Mouse (Mus musculus): ENCODE data around the gene Nit1.
A peak's percentile ranks its signal among the peaks of the same experiment; 100 is the strongest.
"Not testable (repeated sequence)": the region's sequence is repeated elsewhere in the genome, so short reads cannot be mapped to it uniquely, and the experiment has no call there.

Gene Nit1

DNA sequence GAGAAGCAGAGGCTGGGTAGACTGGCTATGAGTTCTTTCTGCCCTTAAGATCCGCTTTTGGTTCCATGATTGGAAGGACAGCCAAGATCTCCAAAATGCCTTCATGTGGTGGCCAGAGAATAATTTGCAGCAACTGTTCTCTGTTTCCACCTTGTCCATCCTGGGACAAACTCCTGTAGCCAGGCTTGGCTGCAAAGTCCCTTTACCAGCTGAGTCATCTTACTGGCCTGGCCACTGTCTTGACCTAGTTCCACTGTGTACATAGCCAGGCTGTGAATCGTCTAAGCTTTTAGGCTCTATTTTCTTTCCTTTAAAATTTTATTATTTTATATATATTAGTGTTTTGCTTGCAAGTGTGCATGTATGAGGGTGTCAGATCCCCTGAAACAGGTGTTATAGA is 3.8 kb upstream of the Nit1 start:
- no peak for DNase-seq (ENCODE audit: low read depth)

DNA sequence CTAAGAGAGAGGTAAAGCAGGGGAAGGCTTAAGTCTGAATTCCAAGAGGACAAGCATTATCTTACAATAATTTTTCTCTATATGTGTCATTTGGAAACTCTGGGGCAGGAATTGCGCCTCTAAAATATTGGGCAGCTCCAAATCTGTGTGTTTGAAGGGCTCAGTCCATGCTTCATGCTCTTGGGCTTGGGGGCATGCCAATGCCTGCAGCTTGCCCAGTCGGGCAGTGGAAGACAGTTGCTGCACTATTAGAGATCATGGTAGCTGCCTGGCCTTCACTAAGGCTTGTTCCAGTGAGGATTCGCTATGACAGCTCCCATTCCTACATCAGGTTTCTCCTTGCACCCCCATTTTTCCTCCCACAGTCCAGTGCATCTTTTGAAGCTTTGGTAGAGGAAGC is 3.2 kb upstream of the Nit1 start:
- DNase-seq (ENCODE audit: low read depth), result no peak

DNA sequence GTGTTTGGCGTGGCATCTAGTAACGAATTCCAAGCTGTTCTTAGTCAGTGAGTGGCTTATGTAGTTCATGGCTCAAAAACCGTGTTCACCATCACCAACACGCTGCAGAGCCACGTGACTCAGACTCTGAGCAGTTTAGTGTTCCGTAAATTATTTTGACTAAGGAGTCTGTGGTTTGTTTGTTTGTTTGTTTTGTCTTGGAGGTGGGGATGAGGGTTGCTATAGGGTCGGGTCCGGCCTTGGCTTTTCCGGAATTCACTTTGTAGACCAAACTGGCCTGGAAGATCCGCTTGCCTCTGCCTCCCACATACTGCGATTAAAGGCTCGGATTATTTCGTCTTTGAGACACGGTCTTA is 627 bp upstream of the Nit1 start:
- DNase-seq (ENCODE audit: low read depth), result peak; percentile 58

DNA sequence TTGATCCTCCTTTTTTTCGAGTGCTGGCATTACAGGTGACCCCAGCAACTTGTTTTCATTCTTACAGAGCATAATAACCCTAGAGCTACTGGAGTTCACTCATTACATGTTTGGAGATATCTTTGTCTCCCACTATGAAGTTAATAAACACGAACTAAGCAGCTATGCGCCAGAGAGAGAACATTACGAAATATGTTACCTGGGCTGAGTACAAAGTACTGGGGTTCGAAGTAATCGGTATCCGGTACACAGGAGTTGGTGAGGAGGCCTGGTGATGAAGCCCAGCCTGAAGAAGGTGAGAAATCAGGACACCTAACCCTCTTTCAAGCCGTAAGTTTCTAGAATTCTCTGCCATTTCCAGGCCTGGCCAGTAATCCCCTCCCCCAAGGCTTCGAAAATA is 731 bp downstream of the Nit1 start:
- DNase-seq (ENCODE audit: low read depth), result no peak

DNA sequence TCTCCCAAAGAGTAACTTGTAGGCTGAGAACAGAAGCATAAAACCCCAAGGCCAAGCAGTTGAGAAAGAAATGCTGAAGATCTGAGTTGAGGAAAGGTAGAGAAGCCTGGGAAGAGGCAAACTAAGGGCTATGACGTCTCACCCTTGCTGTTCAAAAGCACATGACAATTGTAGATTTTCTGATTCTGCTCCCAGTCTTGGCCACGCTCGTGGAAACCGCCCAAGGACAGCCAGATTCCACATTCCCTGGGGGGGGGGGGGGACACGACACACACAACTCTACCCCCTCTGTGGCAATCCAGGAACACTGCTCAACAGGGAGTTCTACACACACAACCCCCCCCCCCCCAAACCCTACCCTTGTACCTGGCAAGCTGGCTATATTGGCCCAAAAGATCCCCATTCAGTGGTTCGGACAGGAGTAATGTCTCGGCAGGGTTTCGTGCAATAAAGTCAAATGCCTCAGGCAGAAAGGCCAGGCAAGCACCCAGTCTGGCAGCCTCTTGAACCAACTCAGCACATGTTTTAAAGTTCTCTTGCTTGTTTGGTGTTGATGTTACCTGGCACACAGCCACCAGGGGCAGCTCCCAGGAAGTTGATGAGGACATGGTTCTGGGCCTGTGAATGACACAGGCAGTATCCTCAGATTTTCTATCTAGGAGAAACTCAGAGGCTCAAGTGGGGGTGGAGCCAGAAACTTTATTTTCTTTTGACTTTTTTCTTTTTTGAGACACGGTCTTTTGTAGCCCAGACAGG is 1.3 kb downstream of the Nit1 start:
- peak; percentile 46 for DNase-seq (ENCODE audit: low read depth)

DNA sequence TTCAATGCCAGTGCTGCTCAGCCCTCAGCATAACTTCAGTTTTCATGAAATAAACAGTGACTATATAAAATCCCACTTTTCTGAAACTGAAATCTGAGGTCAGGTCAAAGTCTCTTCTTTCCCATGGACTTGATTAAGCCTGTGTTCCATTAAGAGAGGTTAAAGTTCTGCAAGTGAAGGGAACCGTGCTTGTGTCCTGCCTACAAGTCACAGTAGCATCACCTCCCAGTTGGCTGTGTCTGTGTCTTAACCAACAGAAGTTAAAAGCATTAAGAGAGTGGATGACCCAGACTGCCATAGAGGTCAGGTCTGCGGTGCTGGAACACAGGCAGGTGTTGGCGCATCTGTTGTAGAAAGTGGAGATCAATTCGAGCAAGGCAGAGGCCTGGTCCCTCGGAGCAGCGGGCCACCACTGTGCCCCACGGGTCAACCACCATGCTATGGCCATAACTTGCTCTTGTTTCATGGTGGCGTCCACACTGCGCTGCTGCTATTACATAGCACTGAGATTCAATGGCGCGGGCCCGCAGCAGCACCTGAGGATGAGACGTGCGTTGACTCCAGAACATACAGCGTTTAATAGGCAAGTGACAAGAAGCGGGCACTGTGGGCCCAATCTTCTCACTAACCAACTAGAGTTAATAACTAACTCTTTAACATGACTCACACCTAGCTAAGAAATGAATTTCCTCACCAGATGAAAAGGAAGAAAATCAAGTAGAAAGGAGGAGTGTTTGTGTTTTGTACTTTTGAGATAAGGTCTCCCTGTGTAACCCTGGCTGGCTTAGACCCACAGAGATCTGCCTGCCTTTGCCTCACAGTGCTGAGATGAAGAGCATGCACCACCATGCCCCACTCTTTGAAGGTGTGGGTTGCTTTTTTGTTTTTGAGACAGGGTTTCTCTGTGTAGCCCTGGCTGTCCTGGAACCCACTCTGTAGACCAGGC is 2.9 kb downstream of the Nit1 start:
- no peak for DNase-seq (ENCODE audit: low read depth)

DNA sequence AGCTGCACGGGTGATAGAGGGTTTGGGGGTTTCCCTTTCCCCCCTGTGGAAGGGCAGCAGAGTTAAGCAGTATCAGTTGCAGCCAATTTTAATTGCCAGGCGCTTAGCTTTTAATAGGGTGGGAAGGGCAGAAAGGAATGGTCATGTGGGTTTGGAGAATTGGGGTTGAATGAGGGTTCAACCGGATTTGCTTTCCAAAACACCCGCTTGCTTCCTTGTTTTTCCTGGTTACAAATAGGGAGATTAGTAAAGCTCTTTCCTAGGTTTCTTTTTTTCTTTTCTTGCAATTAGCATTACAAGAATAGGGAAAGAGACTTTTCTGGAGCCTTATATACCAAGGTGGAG is 15.3 kb downstream of the Nit1 start:
- peak; percentile 58 for DNase-seq (ENCODE audit: low read depth)

DNA sequence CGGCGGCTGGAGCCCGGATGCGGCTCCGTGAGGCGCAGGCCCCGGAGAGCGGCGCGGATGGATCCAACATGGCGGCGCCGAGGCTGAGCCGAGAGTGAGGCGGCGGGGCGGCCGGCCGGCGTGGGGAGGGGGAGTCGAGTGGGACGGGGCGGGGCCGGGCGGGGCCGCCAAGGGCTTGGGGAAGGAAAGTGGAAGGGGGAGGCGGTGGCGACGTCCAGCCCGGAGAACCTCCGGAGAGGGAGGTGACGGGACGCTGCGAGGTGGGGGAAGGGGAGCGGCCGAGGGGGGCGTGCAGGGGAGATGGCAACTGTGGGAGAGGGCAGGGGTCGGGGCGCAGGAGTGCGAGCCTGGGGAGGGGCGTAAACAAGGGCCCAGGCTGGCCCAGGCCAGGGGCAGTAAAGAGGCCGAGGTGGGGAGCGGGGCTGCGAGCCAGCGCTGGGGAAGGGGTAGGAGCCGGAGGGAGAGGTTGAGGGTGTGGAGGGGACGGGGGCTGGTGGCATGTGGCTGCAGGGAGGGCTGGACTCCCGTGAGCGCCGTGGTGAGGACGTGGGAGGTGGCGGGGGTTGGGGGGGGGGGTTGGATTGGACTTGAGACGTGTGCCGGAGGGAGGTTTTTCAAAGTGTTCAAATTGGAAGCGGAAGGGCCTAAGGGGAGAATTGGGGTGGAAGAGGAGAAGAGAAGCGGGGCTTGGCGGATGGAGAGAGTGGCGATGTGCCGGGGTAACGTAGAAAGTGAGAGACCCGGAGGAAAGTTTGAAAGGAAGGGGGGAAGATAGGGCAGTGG is 15.8 kb downstream of the Nit1 start:
- no peak for DNase-seq (ENCODE audit: low read depth)

DNA sequence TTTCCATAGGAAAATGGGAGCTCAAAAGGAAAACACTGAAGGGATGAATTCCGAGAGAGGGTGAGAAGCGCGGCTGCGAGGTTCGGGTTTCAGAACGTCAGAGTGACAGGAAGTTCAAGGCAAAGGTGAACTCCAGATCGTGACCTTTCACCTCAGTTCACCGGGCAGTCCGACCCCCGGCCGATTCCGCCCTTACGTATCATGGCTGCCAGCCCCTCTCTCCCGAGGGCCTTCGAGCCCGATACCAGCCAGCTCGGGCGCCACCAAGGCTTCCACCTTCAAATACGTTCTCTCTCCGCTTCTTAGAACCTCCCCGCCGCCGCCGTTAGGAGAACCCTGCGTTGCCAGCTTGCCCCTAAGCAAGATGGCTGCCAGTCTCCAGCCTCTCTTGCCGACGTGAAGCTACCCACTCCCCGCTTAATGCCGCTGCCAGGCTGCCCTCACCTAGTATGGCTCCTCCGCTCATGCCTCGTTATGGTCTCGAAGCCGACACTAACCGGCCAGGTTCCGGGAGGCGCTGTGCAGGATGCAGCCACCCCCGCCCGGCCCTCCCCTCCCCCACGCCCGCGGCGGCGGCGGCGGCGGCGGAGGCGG is 16.5 kb downstream of the Nit1 start, which contains the start of gene Dedd:
Gene Dedd, plus strand, starts transcription at position 307 of the 594 bp plus-strand sequence.
- peak; percentile 95 for DNase-seq (ENCODE audit: low read depth)

DNA sequence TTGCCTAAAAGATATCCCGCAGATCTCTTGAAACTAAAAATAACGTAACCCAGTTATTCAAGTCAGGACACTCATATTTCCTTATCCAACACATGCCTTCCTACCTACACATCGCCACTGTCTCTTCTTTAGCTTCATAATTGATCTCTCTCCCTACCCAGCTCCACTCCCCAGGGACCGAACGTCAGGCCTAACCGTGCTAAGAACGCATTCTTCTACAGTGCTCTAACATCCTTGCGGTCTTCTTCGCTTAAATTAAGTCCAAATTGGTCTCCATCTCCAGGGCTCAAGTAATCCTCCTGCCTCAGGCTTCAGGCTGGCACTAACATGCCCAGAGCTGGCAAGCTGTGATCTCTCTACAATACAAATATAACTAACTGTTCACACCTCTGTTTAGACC is 17.2 kb downstream of the Nit1 start:
- no peak for DNase-seq (ENCODE audit: low read depth)

DNA sequence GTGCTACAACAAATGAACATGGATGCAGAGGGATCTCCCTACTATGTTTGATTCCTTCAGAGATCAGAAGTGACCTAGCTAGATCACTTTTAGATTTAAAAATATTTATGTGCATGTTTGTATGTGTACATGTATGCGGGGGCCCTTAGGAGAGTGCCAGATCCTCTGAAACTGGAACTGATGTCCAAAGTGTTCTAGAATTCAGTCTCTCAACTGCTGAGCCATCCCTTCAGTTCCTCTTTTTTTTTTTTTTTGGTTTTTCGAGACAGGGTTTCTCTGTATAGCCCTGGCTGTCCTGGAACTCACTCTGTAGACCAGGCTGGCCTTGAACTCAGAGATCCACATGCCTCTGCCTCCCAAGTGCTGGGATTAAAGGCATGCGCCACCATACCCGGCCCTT is 18.9 kb downstream of the Nit1 start:
- not testable (repeated sequence) for DNase-seq (ENCODE audit: low read depth)

DNA sequence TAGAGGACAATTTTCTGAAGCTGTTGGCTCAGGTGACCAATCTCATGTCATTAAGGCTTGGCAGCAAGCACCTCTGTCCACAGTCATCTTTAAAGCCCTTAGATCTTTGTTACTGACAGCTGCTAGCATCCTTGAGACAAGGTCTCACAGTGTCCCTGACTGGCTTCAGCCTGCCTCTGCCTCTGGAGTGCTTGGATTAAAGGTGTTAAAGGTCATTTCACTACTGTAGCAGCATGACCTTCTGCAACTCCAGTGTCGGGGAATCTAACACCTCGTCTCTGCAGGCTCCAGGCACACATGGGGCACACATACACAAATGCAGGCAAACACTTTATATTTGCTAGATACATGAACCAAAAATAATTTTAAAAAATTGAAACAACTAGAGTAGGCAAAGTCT is 19.9 kb downstream of the Nit1 start:
- DNase-seq (ENCODE audit: low read depth), result no peak

DNA sequence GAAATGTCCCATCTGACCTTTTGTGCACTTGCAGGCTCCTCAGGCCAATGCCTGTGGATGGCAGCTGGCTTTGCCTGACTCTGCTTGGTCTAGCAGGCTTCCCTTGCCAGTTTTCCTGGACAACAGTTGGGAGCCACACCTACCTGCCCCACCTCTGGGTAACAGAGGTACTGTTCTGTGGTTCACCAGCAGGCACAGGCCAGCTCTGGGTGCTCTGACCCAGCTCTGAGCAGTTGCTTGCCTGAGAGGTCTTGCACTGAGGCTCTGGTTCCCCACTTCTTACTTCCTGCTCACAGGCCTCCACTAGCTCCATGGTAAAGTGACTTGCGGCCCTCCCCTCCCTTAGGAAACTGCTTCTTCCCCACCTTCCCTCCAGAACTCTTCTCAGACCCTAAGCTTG is 23.4 kb downstream of the Nit1 start:
- DNase-seq (ENCODE audit: low read depth), result peak; percentile 15

DNA sequence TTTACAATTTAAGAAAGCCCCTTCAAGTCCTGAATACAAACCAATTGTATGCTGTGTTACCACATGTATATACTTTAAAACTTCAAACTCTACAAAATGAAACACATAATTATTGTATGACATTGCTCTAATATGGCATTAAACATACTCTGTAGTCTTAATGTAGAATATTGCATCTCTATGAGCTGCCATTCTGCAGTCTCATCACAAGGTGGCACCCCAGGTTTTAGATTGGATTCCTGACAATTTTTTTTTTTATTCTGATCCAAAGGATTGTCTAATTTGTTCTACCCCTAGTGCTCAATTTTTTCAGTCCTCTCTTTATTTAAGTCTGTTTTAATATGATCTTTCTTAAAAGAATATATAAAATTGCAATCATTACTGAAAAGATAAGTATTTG is 24.0 kb downstream of the Nit1 start:
- DNase-seq (ENCODE audit: low read depth), result peak; percentile 74

DNA sequence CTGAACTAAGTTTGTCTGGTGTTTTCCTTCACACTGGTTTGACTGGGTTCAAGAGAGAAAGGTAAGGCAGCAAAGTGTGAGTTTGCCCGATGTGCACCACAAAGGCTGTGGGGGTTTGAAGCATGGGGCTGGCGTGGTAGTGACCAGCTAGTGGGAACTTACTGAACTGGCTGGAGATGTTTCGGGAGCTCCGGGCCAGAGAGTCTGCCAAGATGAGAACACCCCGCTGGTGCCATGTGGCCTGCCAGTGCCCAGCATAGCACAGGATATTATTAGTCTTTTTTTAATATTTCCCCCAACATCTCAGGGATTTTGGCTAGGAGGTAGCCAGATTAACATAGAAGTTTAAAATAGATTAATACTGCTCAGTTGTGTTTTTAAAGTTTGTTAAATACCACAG is 25.3 kb downstream of the Nit1 start:
- DNase-seq (ENCODE audit: low read depth), result no peak

DNA sequence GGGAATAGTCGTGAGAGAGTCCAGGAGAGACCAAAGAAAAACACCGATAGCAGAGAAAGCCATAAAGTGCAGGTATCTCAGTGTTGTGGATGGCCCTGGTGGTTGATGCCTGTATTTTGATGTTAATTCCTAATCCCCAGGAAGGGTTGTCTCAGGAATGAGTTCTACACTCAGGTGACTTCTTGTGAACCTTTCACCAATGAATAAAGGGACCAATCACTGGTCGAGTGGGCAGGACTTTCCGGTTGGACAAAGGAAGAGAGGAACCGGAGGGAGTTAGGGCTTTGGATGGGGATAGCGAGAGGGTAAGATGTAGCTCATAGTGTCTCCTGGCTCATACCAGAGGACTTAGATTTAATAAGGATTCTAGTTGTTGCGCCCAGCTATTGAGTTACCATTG is 25.7 kb downstream of the Nit1 start:
- no peak for DNase-seq (ENCODE audit: low read depth)

DNA sequence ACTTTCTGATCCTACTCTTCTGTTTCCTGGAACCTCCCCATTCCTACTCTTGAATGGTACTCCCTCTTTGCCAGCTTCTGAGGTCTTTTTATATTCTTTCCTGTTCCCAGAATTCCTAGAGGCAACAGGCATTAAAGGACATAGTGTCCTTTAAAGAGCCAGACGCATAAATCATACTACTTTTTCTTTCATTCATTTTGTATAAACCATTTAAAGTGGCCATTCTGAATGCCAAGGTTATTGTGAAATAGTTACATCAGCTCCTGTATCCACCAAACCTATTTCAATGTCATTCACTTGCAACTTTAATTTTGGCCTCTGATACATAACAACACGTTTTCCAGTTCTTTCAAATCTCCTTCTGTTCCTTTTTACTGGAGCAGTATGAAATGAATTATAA is 36.1 kb downstream of the Nit1 start:
- DNase-seq (ENCODE audit: low read depth), result no peak

DNA sequence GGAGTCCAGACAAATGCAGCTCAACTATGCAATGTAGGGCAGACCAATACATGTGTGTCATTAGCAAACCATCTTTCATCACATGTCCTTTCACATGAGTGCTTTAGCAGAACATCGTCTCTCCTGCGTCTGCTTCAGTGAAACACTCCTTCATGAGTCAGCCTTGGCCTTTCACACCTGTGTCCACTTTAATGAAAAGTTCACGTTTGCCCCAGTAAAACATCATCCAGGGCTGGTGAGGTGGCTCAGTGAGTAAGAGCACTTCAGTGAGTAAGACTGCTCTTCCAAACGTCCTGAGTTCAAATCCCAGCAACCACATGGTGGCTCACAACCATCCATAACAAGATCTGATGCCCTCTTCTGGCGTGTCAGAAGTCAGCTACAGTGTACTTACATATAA is 39.3 kb downstream of the Nit1 start:
- not testable (repeated sequence) for DNase-seq (ENCODE audit: low read depth)

DNA sequence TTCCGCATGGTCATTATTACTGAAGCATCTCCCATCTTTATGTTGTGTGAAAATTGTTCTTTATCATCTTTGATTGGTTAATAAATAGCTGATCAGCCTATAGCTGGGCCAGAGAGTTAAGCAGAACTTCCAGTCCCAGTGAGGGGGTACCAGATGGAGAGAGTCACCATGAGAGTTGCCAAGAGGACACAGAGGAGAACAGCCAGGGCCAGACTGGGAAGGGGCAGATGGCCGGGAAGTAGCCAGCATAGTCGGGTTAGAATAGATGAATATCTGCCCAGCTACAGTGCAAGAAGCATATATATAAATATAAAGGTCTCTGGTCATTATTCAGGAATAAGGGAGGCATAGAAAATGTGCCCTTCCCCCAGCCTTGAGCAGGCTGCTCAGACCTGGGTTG is 47.2 kb downstream of the Nit1 start:
- no peak for DNase-seq (ENCODE audit: low read depth)

DNA sequence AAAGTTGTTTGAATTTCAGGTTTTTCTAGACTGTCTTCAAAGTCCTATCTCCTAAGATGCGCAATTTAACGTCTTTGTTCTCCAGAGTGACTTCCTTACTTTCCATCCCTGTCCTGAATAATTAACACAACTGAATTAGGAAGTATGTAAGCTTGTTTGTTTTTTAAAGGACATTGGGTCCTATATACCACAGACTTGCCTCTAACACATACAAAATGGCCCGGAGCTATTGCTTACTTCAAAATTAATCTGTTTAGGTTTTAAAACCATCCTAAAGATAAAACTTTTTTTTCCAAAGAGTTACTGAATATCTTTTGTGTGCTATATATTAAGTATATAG is 50.4 kb downstream of the Nit1 start:
- no peak for DNase-seq (ENCODE audit: low read depth)

DNA sequence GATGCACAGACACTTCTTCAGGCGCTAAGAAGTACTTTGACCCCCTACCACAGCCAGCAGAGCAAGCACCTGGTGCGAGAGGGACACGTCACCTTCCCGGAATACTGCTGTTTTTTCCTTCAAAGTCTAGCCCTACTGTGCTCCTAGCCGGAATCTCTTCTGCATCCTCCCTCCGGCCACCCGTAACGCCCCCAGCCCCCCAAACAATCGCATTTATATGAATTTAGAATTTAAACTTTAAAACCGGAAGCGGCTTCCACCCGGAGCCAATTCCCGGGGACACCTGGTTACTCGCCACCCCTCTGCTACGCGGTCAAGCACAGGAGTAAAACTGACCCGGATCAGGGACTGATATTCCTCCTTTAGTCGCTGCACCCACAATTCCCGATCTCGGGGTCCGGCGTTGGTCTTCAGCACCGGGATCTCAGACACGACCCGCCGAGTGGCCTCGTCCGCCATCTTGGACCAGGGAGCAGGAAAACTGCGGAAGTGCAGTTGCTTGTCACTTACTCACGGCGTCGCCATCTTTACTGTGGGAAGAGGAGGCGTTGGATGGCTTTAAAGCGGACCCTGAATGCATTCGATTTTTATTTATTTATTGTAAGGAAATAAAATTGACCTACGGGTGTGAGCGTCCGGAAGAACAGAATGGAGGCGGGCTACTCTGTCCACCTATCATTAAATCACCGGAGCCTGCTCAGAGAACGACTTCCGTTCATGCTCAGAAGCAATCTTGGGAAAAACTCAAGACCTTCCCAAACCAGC is 51.0 kb downstream of the Nit1 start, which contains the start of gene Ufc1:
Gene Ufc1, minus strand, starts transcription at position 727 of the 765 bp plus-strand sequence.
- DNase-seq (ENCODE audit: low read depth), result peak; percentile 93

DNA sequence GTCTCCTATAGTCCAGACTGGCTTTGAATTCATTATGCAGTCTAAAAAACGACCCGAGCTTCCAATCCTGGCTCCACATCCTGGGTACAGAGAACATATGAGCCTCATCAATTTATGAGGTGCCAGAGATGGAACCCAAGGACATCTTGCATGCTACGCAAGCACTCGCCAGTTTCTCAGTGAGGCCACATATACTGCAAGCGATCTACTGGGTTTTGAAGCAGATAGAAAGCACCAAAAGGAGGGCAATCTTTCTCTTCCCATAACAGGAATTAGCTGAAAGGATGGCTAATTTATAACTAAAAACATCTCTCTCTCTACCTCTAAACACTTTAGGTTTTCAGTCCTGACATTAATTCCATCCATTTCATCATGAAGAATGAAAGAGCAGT is 51.5 kb downstream of the Nit1 start:
- no peak for DNase-seq (ENCODE audit: low read depth)

Data from induced T-regulatory cell, adult 2 months (primary cell).